Mouse (Mus musculus): ENCODE results near the gene Top1. TPM values are rescaled to one million over a fixed set of nuclear protein-coding genes. Genes with fewer than 3 reads are reported as not detected.

The Top1 gene
- total and polyA plus RNA-seq, 3 experiments = 89.8 to 312 (median 91.3) TPM

- no peaks in the 10 kb centered on the region for H3K9me3 ChIP-seq (replicated peaks; ENCODE audit: low read length)
- no peak overlapping the region for H3K9ac ChIP-seq (ENCODE audit: insufficient read depth, low read depth)
- TF ChIP-seq RAD21 (IDR thresholded peaks at IDR 0.05; ENCODE audit: low read depth, low read length) = no peak
- no peak for TF ChIP-seq JUN (IDR thresholded peaks at IDR 0.05; ENCODE audit: insufficient read depth, low read depth, low read length)
- no peak for TF ChIP-seq BHLHE40 (IDR thresholded peaks at IDR 0.05; ENCODE audit: low read depth, low read length)
- no peak overlapping the region for H3K4me3 ChIP-seq (replicated peaks in 1 of 3; ENCODE audit: low read depth in 2 of 3, low read length in 2 of 3, poor library complexity in 1 of 3)
- no peak overlapping the region for H3K27ac ChIP-seq (ENCODE audit: insufficient read depth, low read depth)
- peaks cover 0 to 20% of the 10 kb centered on the region in 2 experiments; a peak in 2 of 4 replicates for H3K4me1 ChIP-seq (ENCODE audit: control insufficient read depth in 1 of 2, insufficient read depth in 2 of 2)
- in situ Hi-C loops (cut with MboI; ENCODE audit: low pct_ligation_motif_present, low pct_unique_long_range_greater_than_20kb, low sequenced_read_pairs) = no loop called here
- dilution Hi-C loops (cut with MboI; ENCODE audit: extremely low pct_ligation_motif_present, extremely low pct_unique_long_range_greater_than_20kb, low sequenced_read_pairs) = no loop called here
- no peak for DNase-seq (ENCODE audit: extremely low read depth)
- no peak overlapping the region for H3K4me2 ChIP-seq (ENCODE audit: insufficient read depth, low read depth, poor library complexity, severe bottlenecking)
- H3K36me3 ChIP-seq (replicated peaks in 1 of 2; ENCODE audit: control insufficient read depth in 1 of 2, insufficient read depth in 1 of 2, low read length in 1 of 2) = peaks cover 15 to 66% of the 10 kb centered on the region in 2 experiments
- no peaks in the 10 kb centered on the region for H3K27me3 ChIP-seq (replicated peaks)
- no peaks in the 10 kb centered on the region for H3K79me2 ChIP-seq (replicated peaks; ENCODE audit: control insufficient read depth, extremely low read depth, insufficient read depth, poor library complexity, severe bottlenecking)
Measured at GRCm38 (mm10) chr2:160765096-160765495, 119.4 kb downstream of the Top1 start.

GRCm38 (mm10) chr2:160766371-160766771, 120.7 kb downstream of the Top1 start:
- no peak for DNase-seq (ENCODE audit: extremely low read depth)
- Histone ChIP-seq H3K4me1 (ENCODE audit: control insufficient read depth in 1 of 2, insufficient read depth in 2 of 2) (peaks cover 0 to 20% of the 10 kb centered on the region in 2 experiments; a peak in 2 of 4 replicates), H3K27me3 (replicated peaks) (no peaks in the 10 kb centered on the region), H3K4me3 (replicated peaks in 1 of 3; ENCODE audit: low read depth in 2 of 3, low read length in 2 of 3, poor library complexity in 1 of 3) (no peak overlapping the region), H3K79me2 (replicated peaks; ENCODE audit: control insufficient read depth, extremely low read depth, insufficient read depth, poor library complexity, severe bottlenecking) (no peaks in the 10 kb centered on the region), H3K36me3 (replicated peaks in 1 of 2; ENCODE audit: control insufficient read depth in 1 of 2, insufficient read depth in 1 of 2, low read length in 1 of 2) (peaks cover 10 to 59% of the 10 kb centered on the region in 2 experiments), H3K4me2 (ENCODE audit: insufficient read depth, low read depth, poor library complexity, severe bottlenecking) (no peak overlapping the region), H3K27ac (ENCODE audit: insufficient read depth, low read depth) (no peak overlapping the region), H3K9me3 (replicated peaks; ENCODE audit: low read length) (no peaks in the 10 kb centered on the region), H3K9ac (ENCODE audit: insufficient read depth, low read depth) (no peak overlapping the region)
- TF ChIP-seq MAFK (IDR thresholded peaks at IDR 0.05; ENCODE audit: insufficient replicate concordance, low read length) = no peak
- no peak for TF ChIP-seq SMC3 (IDR thresholded peaks at IDR 0.05; ENCODE audit: low read depth, low read length)
- TF ChIP-seq JUN (IDR thresholded peaks at IDR 0.05; ENCODE audit: insufficient read depth, low read depth, low read length) = no peak
- TF ChIP-seq SIN3A (IDR thresholded peaks at IDR 0.05; ENCODE audit: low read length) = no peak
- TF ChIP-seq ZC3H11A (IDR thresholded peaks at IDR 0.05; ENCODE audit: low read depth, low read length) = no peak
- TF ChIP-seq TBP (conservative IDR thresholded peaks at IDR 0.05; ENCODE audit: low read depth, low read length) = no peak
- no peak for TF ChIP-seq E2F4 (IDR thresholded peaks at IDR 0.05; ENCODE audit: insufficient replicate concordance, low read depth, low read length)
- no peak for TF ChIP-seq CHD2 (IDR thresholded peaks at IDR 0.05; ENCODE audit: low read length)
- no peak for TF ChIP-seq NRF1 (IDR thresholded peaks at IDR 0.05; ENCODE audit: low read depth, low read length)
- no peak for TF ChIP-seq MXI1 (IDR thresholded peaks at IDR 0.05; ENCODE audit: low read depth, low read length)
- no peak for TF ChIP-seq ZMIZ1 (IDR thresholded peaks at IDR 0.05; ENCODE audit: low read depth, low read length)
- no peak for TF ChIP-seq ELF1 (IDR thresholded peaks at IDR 0.05; ENCODE audit: low read depth, low read length)
- no peak for TF ChIP-seq CTCF (conservative IDR thresholded peaks at IDR 0.05 in 1 of 2, IDR thresholded peaks at IDR 0.05 in 1 of 2; ENCODE audit: low read depth in 2 of 2, low read length in 2 of 2)
- TF ChIP-seq CHD1 (IDR thresholded peaks at IDR 0.05; ENCODE audit: low read depth, low read length) = no peak
- no peak for TF ChIP-seq POLR2AphosphoS2 (IDR thresholded peaks at IDR 0.05; ENCODE audit: low read depth, low read length)
- TF ChIP-seq RAD21 (IDR thresholded peaks at IDR 0.05; ENCODE audit: low read depth, low read length) = no peak
- no peak for TF ChIP-seq EP300 (IDR thresholded peaks at IDR 0.05; ENCODE audit: low read length)
- no peak for TF ChIP-seq BHLHE40 (IDR thresholded peaks at IDR 0.05; ENCODE audit: low read depth, low read length)
- TF ChIP-seq ETS1 (conservative IDR thresholded peaks at IDR 0.05; ENCODE audit: low read depth, low read length) = no peak
- in situ Hi-C loops (cut with MboI; ENCODE audit: low pct_ligation_motif_present, low pct_unique_long_range_greater_than_20kb, low sequenced_read_pairs) (no loop called here), dilution Hi-C loops (cut with MboI; ENCODE audit: extremely low pct_ligation_motif_present, extremely low pct_unique_long_range_greater_than_20kb, low sequenced_read_pairs) (no loop called here)

Data from CH12.LX (cell line).